Mouse (Mus musculus): ENCODE measurements at regions not wholly inside any gene's neighbourhood (a gene's known extent, or its start where the extent isn't known, plus 50 kb on each side); places are given as distances from the start of the nearest gene placed in this dataset.

DNA sequence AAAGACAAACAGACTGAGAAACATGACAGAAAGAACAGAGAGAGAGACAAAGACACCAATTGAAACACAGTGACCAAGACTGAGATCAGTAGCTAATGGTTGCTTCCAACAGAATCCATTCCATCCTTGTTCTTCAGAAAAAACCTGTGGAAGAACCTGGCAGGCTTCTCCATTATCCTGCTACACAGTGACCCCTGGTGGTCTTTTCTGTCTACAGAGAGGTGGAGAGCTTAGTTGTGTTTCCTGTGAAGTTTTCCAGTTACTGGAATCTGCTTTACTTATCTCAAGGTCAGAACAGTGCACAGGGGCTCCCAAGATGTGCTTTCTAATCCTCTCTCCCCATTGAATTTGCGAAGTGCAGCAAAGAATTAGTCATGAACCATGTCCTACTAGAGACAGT is 339.1 kb upstream of the Msl3l2 start:
- WGBS = 67% methylated on average over 1 of the region's 1 CpGs
- Histone ChIP-seq H3K4me3 (ENCODE audit: low read depth, low read length) (no peak overlapping the region), H3K4me2 (replicated peaks; ENCODE audit: low read depth) (no peak overlapping the region), H3K9me3 (ENCODE audit: control insufficient read depth, low read length) (no peaks in the 10 kb centered on the region), H3K4me1 (replicated peaks; ENCODE audit: control insufficient read depth, insufficient read depth) (no peaks in the 10 kb centered on the region), H3K36me3 (ENCODE audit: control insufficient read depth, insufficient read depth, low read length) (no peaks in the 10 kb centered on the region), H3K27me3 (ENCODE audit: control insufficient read depth, insufficient read depth, low read length) (no peaks in the 10 kb centered on the region), H3K27ac (replicated peaks) (no peak overlapping the region), H3K9ac (ENCODE audit: low read length) (no peak overlapping the region)
- TF ChIP-seq EP300 (optimal IDR thresholded peaks at IDR 0.05) (no peak), CTCF (IDR thresholded peaks at IDR 0.05; ENCODE audit: low read depth) (peak; percentile 76)
- ATAC-seq (ENCODE audit: low FRiP score, low TSS enrichment) (no peak), DNase-seq (ENCODE audit: low spot score) (peak; percentile 32)

DNA sequence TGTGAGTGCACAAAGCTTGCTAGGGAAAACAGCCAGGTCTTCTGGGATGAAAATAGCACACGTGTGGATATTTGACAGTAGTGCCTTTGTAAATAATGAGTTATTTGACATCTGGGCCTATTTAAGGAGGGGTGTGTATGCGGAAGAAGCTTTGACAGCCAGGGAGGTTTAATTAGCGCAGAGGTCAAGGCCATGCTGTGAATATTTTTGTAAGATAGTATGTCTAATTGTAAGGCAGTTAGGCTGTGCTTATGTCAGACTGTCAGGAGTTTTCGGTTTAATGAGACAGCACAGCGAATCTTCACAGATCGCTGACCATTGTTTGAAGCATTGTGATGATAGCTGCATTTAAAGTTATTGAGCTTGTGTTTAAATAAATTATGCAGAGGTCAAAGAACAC is 337.1 kb upstream of the Msl3l2 start:
- DNase-seq (ENCODE audit: low spot score) (no peak), ATAC-seq (ENCODE audit: low FRiP score, low TSS enrichment) (no peak)
- H3K9ac ChIP-seq (ENCODE audit: low read length) = no peak overlapping the region
- H3K27ac ChIP-seq (replicated peaks) = no peak overlapping the region
- no peaks in the 10 kb centered on the region for H3K4me1 ChIP-seq (replicated peaks; ENCODE audit: control insufficient read depth, insufficient read depth)
- TF ChIP-seq CTCF (IDR thresholded peaks at IDR 0.05; ENCODE audit: low read depth) = no peak
- no peak for TF ChIP-seq EP300 (optimal IDR thresholded peaks at IDR 0.05)
- H3K4me3 ChIP-seq (ENCODE audit: low read depth, low read length) = no peak overlapping the region
- no peaks in the 10 kb centered on the region for H3K36me3 ChIP-seq (ENCODE audit: control insufficient read depth, insufficient read depth, low read length)
- H3K27me3 ChIP-seq (ENCODE audit: control insufficient read depth, insufficient read depth, low read length) = no peaks in the 10 kb centered on the region
- 39% methylated on average over 6 of the region's 6 CpGs for WGBS
- no peaks in the 10 kb centered on the region for H3K9me3 ChIP-seq (ENCODE audit: control insufficient read depth, low read length)
- H3K4me2 ChIP-seq (replicated peaks; ENCODE audit: low read depth) = no peak overlapping the region

DNA sequence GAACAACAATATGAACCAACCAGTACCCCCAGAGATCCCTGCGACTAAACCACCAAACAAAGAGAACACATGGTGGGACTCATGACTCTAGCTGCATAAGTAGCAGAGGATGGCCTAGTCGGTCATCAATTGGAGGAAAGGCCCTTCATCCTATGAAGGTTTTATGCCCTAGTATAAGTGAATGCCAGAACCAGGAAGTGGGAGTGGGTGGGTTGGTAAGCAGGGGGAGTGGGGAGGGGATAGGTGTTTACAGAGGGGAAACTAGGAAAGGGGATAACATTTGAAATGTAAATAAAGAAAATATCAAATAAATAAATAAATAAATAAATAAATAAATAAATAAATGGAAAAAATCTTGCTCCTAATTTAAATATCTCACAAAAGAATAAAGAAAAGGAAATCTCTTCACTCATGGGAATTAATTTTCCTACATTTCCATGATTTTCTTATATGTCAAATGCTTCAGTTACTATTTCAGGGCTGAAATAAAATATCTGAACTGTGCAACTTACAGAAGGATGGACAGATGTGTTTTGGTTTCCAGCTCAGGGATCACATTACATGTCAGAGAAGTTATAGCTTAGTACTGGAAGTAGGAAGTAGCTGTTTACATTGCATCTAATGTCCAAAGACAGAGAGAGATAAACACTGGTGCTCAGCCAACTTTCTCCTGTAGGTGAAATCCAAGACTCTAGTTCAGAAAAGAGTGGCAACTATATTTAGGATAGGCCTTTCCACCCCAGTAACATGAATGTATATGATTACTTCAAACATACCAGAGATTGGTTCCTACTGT is 323.8 kb upstream of the Msl3l2 start:
- H3K4me1 ChIP-seq (replicated peaks; ENCODE audit: control insufficient read depth, insufficient read depth) = no peaks in the 10 kb centered on the region
- H3K36me3 ChIP-seq (ENCODE audit: control insufficient read depth, insufficient read depth, low read length) = no peaks in the 10 kb centered on the region
- no peaks in the 10 kb centered on the region for H3K9me3 ChIP-seq (ENCODE audit: control insufficient read depth, low read length)
- H3K4me3 ChIP-seq (ENCODE audit: low read depth, low read length) = no peak overlapping the region
- no peak for TF ChIP-seq CTCF (IDR thresholded peaks at IDR 0.05; ENCODE audit: low read depth)
- TF ChIP-seq EP300 (optimal IDR thresholded peaks at IDR 0.05) = no peak
- no peaks in the 10 kb centered on the region for H3K27me3 ChIP-seq (ENCODE audit: control insufficient read depth, insufficient read depth, low read length)
- ATAC-seq (ENCODE audit: low FRiP score, low TSS enrichment) = no peak
- H3K4me2 ChIP-seq (replicated peaks; ENCODE audit: low read depth) = no peak overlapping the region
- no peak for DNase-seq (ENCODE audit: low spot score)
- 96% methylated on average over 2 of the region's 2 CpGs for WGBS
- no peak overlapping the region for H3K9ac ChIP-seq (ENCODE audit: low read length)
- H3K27ac ChIP-seq (replicated peaks) = no peak overlapping the region

GRCm38 (mm10) chr10:55813966-55814365 is 292.8 kb upstream of the Msl3l2 start:
- H3K9me3 ChIP-seq (ENCODE audit: control insufficient read depth, low read length) = no peaks in the 10 kb centered on the region
- H3K4me3 ChIP-seq (ENCODE audit: low read depth, low read length) = no peak overlapping the region
- DNase-seq (ENCODE audit: low spot score) (no peak), ATAC-seq (ENCODE audit: low FRiP score, low TSS enrichment) (no peak)
- no peak overlapping the region for H3K27ac ChIP-seq (replicated peaks)
- TF ChIP-seq EP300 (optimal IDR thresholded peaks at IDR 0.05) (no peak), CTCF (IDR thresholded peaks at IDR 0.05; ENCODE audit: low read depth) (no peak)
- H3K9ac ChIP-seq (ENCODE audit: low read length) = no peak overlapping the region
- H3K4me2 ChIP-seq (replicated peaks; ENCODE audit: low read depth) = no peak overlapping the region
- 89% methylated on average over 2 of the region's 2 CpGs for WGBS
- H3K36me3 ChIP-seq (ENCODE audit: control insufficient read depth, insufficient read depth, low read length) = no peaks in the 10 kb centered on the region
- H3K4me1 ChIP-seq (replicated peaks; ENCODE audit: control insufficient read depth, insufficient read depth) = no peaks in the 10 kb centered on the region
- no peaks in the 10 kb centered on the region for H3K27me3 ChIP-seq (ENCODE audit: control insufficient read depth, insufficient read depth, low read length)

DNA sequence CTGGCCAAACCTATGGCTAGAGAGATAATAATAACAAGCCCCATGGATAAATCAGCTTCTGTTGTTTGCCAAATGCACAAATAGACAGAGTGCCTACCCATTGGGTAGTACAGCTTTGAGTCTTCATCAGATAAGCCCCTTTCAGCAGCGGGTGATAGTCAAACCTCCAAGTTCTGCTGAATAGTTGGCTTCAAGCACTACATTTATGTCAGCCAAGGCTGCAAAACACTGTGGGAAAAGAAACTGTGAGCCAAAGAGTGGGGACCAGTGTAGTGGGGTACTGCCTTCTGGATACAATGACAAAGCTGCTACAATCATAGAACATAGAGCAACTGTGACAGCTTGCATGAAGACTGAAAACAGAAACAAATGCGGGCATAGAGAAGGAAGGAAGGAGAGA is 255.4 kb upstream of the Msl3l2 start:
- ATAC-seq (ENCODE audit: low FRiP score, low TSS enrichment) = no peak
- H3K9me3 ChIP-seq (ENCODE audit: control insufficient read depth, low read length) = no peaks in the 10 kb centered on the region
- TF ChIP-seq CTCF (IDR thresholded peaks at IDR 0.05; ENCODE audit: low read depth) = no peak
- no peak for TF ChIP-seq EP300 (optimal IDR thresholded peaks at IDR 0.05)
- H3K4me2 ChIP-seq (replicated peaks; ENCODE audit: low read depth) = no peak overlapping the region
- no peaks in the 10 kb centered on the region for H3K4me1 ChIP-seq (replicated peaks; ENCODE audit: control insufficient read depth, insufficient read depth)
- no peaks in the 10 kb centered on the region for H3K36me3 ChIP-seq (ENCODE audit: control insufficient read depth, insufficient read depth, low read length)
- H3K27me3 ChIP-seq (ENCODE audit: control insufficient read depth, insufficient read depth, low read length) = no peaks in the 10 kb centered on the region
- 80% methylated on average over 2 of the region's 2 CpGs for WGBS
- no peak overlapping the region for H3K4me3 ChIP-seq (ENCODE audit: low read depth, low read length)
- no peak overlapping the region for H3K27ac ChIP-seq (replicated peaks)
- no peak for DNase-seq (ENCODE audit: low spot score)
- H3K9ac ChIP-seq (ENCODE audit: low read length) = no peak overlapping the region

DNA sequence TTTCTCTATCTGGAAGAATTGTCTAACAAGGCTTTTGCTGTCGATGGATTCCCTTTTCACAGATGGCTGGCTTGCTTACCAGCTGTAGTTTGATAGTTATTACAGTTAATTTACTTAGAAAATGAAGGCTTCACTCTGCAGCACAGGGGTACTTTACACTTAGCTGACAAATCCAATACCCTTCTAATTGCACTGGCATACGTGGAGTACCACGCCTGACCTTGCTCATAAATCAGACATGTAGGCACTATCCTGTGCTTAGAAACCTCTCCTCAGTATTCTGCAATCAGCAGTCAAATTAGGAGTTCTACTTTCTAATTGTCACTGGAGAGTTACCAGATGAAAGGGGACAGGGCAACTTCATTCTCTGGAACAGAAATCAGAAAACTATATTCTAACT is 214.1 kb upstream of the Msl3l2 start:
- no peak overlapping the region for H3K9ac ChIP-seq (ENCODE audit: low read length)
- H3K27me3 ChIP-seq (ENCODE audit: control insufficient read depth, insufficient read depth, low read length) = no peaks in the 10 kb centered on the region
- H3K27ac ChIP-seq (replicated peaks) = no peak overlapping the region
- no peak overlapping the region for H3K4me2 ChIP-seq (replicated peaks; ENCODE audit: low read depth)
- H3K4me1 ChIP-seq (replicated peaks; ENCODE audit: control insufficient read depth, insufficient read depth) = no peaks in the 10 kb centered on the region
- ATAC-seq (ENCODE audit: low FRiP score, low TSS enrichment) = no peak
- no peak for DNase-seq (ENCODE audit: low spot score)
- no peaks in the 10 kb centered on the region for H3K9me3 ChIP-seq (ENCODE audit: control insufficient read depth, low read length)
- WGBS = 51% methylated on average over 3 of the region's 3 CpGs
- H3K4me3 ChIP-seq (ENCODE audit: low read depth, low read length) = no peak overlapping the region
- no peaks in the 10 kb centered on the region for H3K36me3 ChIP-seq (ENCODE audit: control insufficient read depth, insufficient read depth, low read length)
- no peak for TF ChIP-seq EP300 (optimal IDR thresholded peaks at IDR 0.05)
- TF ChIP-seq CTCF (IDR thresholded peaks at IDR 0.05; ENCODE audit: low read depth) = no peak

Data from stomach, postnatal 0 days (tissue).